Mouse (Mus musculus) stomach, embryonic 16.5 days (tissue): ENCODE data around the gene Pcsk5. TPM values are rescaled to one million over a fixed set of nuclear protein-coding genes. Genes with fewer than 3 reads are reported as not detected.
"Not testable (repeated sequence)": the region's sequence is repeated elsewhere in the genome, so short reads cannot be mapped to it uniquely, and the experiment has no call there.

Experiments used
- ATAC-seq: fragments of 200-750 bp; cut with Nextera tagmentation; 2 replicates; pipeline ENCODE4 v1.8.0; 2017; ENCODE audit warnings: moderate number of reproducible peaks, moderate TSS enrichment; ENCODE audit not compliant: insufficient read depth, low FRiP score
- H3K27ac ChIP-seq: fragments of 300-500 bp; sonication (generic); 2 replicates; pipeline ENCODE4 v1.5.1; 2014; ENCODE audit warnings: low read length
- H3K27me3 ChIP-seq: fragments of 300-500 bp; sonication (generic); 2 replicates; pipeline ENCODE4 v1.6.1; 2014; ENCODE audit warnings: low read length, control low read depth, mixed read lengths; ENCODE audit not compliant: control insufficient read depth, insufficient read depth
- H3K36me3 ChIP-seq: fragments of 300-500 bp; sonication (generic); 2 replicates; pipeline ENCODE4 v1.6.1; 2014; ENCODE audit warnings: low read length; ENCODE audit not compliant: control insufficient read depth, insufficient read depth
- H3K4me1 ChIP-seq: fragments of 300-500 bp; sonication (generic); 2 replicates; pipeline ENCODE4 v1.6.1; 2014; ENCODE audit warnings: low read length, control low read depth, mixed read lengths; ENCODE audit not compliant: control insufficient read depth, insufficient read depth
- H3K4me2 ChIP-seq: fragments of 300-500 bp; sonication (generic); 2 replicates; pipeline ENCODE4 v1.6.1; 2014; ENCODE audit warnings: low read depth, low read length, mixed read lengths
- H3K4me3 ChIP-seq: fragments of 300-500 bp; sonication (generic); replicated peaks from 2 replicates; pipeline ENCODE4 v1.5.1; 2014; ENCODE audit warnings: mild to moderate bottlenecking, low read length
- H3K9ac ChIP-seq: fragments of 300-500 bp; sonication (generic); 2 replicates; pipeline ENCODE4 v1.6.1; 2014; ENCODE audit warnings: low read length
- H3K9me3 ChIP-seq: fragments of 300-500 bp; sonication (generic); replicated peaks from 2 replicates; pipeline ENCODE4 v1.6.1; 2016; ENCODE audit warnings: low read length, control low read depth; ENCODE audit not compliant: control insufficient read depth
- WGBS: fragments of 180-500 bp; shearing (Covaris S2); extraction: QIAGEN DNeasy Blood & Tissue Kit; methylation state at CpG from one replicate; pipeline ENCODE4 v1.1.7; 2014; 5-methylcytosine and 5-hydroxymethylcytosine counted together
- polyA plus RNA-seq: library from polyadenylated mRNA; unstranded; fragments of >200 nt; fragmentation: Nextera tagmentation; extraction: Ambion mirVana; gene quantifications from 2 replicates; pipeline ENCODE4 v1.2.1, GENCODE M21; 2015

The Pcsk5 gene
- polyA plus RNA-seq, 1 experiment from 2014 or later, result 12.1 TPM

GRCm38 (mm10) chr19:17491822-17492544 is 345.4 kb downstream of the Pcsk5 start:
- H3K9ac ChIP-seq, result no peak overlapping the region
- no peak overlapping the region for H3K4me2 ChIP-seq
- no peak for ATAC-seq
- WGBS, result 89% methylated on average over 9 of the region's 9 CpGs
- H3K27me3 ChIP-seq, result no peaks in the 10 kb centered on the region
- no peak overlapping the region for H3K27ac ChIP-seq
- H3K4me3 ChIP-seq, result no peak overlapping the region
- 0 out of 2 replicates have a peak, but pooled peaks cover 3% of the 10 kb centered on the region for H3K4me1 ChIP-seq
- no peaks in the 10 kb centered on the region for H3K9me3 ChIP-seq
- no peaks in the 10 kb centered on the region for H3K36me3 ChIP-seq

- 90% methylated on average over 3 of the region's 3 CpGs for WGBS
- Histone ChIP-seq H3K36me3 (no peaks in the 10 kb centered on the region), H3K9me3 (no peaks in the 10 kb centered on the region), H3K4me1 (0 out of 2 replicates have a peak, but pooled peaks cover 3% of the 10 kb centered on the region), H3K4me3 (no peak overlapping the region), H3K27me3 (no peaks in the 10 kb centered on the region), H3K4me2 (no peak overlapping the region), H3K9ac (no peak overlapping the region), H3K27ac (no peak overlapping the region)
- ATAC-seq, result no peak
Observed at GRCm38 (mm10) chr19:17491322-17491721, 346.1 kb downstream of the Pcsk5 start.

GRCm38 (mm10) chr19:17489866-17490141 is 347.6 kb downstream of the Pcsk5 start:
- no peak for ATAC-seq
- no peak overlapping the region for H3K9ac ChIP-seq
- 16% methylated on average over 3 of the region's 3 CpGs for WGBS
- H3K4me3 ChIP-seq, result 0 out of 2 replicates have a peak overlapping the region, but pooled peaks have one; percentile 13
- H3K27me3 ChIP-seq, result no peaks in the 10 kb centered on the region
- no peaks in the 10 kb centered on the region for H3K36me3 ChIP-seq
- H3K4me2 ChIP-seq, result peak overlapping the region; percentile 39
- no peak overlapping the region for H3K27ac ChIP-seq
- 0 out of 2 replicates have a peak, but pooled peaks cover 3% of the 10 kb centered on the region for H3K4me1 ChIP-seq
- H3K9me3 ChIP-seq, result no peaks in the 10 kb centered on the region

GRCm38 (mm10) chr19:17489041-17489865 is 348.2 kb downstream of the Pcsk5 start:
- no peak overlapping the region for H3K9ac ChIP-seq
- no peak overlapping the region for H3K27ac ChIP-seq
- no peaks in the 10 kb centered on the region for H3K36me3 ChIP-seq
- peak overlapping the region; percentile 39 for H3K4me2 ChIP-seq
- ATAC-seq, result no peak
- 46% methylated on average over 17 of the region's 17 CpGs for WGBS
- H3K9me3 ChIP-seq, result no peaks in the 10 kb centered on the region
- no peak overlapping the region for H3K4me3 ChIP-seq
- H3K27me3 ChIP-seq, result no peaks in the 10 kb centered on the region
- H3K4me1 ChIP-seq, result 0 out of 2 replicates have a peak, but pooled peaks cover 3% of the 10 kb centered on the region

GRCm38 (mm10) chr19:17482126-17482790 is 355.2 kb downstream of the Pcsk5 start:
- no peak overlapping the region for H3K27ac ChIP-seq
- no peak for ATAC-seq
- no peak overlapping the region for H3K9ac ChIP-seq
- H3K36me3 ChIP-seq, result no peaks in the 10 kb centered on the region
- H3K4me2 ChIP-seq, result no peak overlapping the region
- 52% methylated on average over 6 of the region's 6 CpGs for whole genome bisulfite sequencing
- no peak overlapping the region for H3K4me3 ChIP-seq
- H3K9me3 ChIP-seq, result no peaks in the 10 kb centered on the region
- H3K27me3 ChIP-seq, result no peaks in the 10 kb centered on the region
- no peaks in the 10 kb centered on the region for H3K4me1 ChIP-seq

GRCm38 (mm10) chr19:17479471-17479870 is 358.0 kb downstream of the Pcsk5 start:
- Histone ChIP-seq H3K36me3 (no peaks in the 10 kb centered on the region), H3K9me3 (no peaks in the 10 kb centered on the region), H3K4me1 (no peaks in the 10 kb centered on the region), H3K4me3 (no peak overlapping the region), H3K9ac (no peak overlapping the region), H3K27ac (no peak overlapping the region), H3K4me2 (no peak overlapping the region), H3K27me3 (no peaks in the 10 kb centered on the region)
- ATAC-seq, result no peak
- WGBS, result 91% methylated on average over 5 of the region's 5 CpGs

- Histone ChIP-seq H3K4me1 (0 out of 2 replicates have a peak, but pooled peaks cover 3% of the 10 kb centered on the region), H3K9me3 (no peaks in the 10 kb centered on the region), H3K9ac (no peak overlapping the region), H3K36me3 (no peaks in the 10 kb centered on the region), H3K4me2 (no peak overlapping the region), H3K27me3 (no peaks in the 10 kb centered on the region), H3K4me3 (no peak overlapping the region), H3K27ac (no peak overlapping the region)
- no peak for ATAC-seq
- 72% methylated on average over 5 of the region's 5 CpGs for WGBS
Observed at GRCm38 (mm10) chr19:17476021-17476420, 361.4 kb downstream of the Pcsk5 start.

GRCm38 (mm10) chr19:17473138-17473537 is 364.3 kb downstream of the Pcsk5 start:
- not testable (repeated sequence) for H3K27me3 ChIP-seq, H3K4me3 ChIP-seq, H3K36me3 ChIP-seq, H3K9me3 ChIP-seq, H3K4me2 ChIP-seq, ATAC-seq, H3K27ac ChIP-seq, H3K4me1 ChIP-seq, H3K9ac ChIP-seq
- WGBS, result 87% methylated on average over 2 of the region's 2 CpGs

GRCm38 (mm10) chr19:17471861-17472260 is 365.6 kb downstream of the Pcsk5 start:
- Histone ChIP-seq H3K4me1 (0 out of 2 replicates have a peak, but pooled peaks cover 3% of the 10 kb centered on the region), H3K4me3 (no peak overlapping the region), H3K9ac (no peak overlapping the region), H3K9me3 (no peaks in the 10 kb centered on the region), H3K27ac (no peak overlapping the region), H3K27me3 (no peaks in the 10 kb centered on the region), H3K36me3 (no peaks in the 10 kb centered on the region), H3K4me2 (no peak overlapping the region)
- 42% methylated on average over 7 of the region's 7 CpGs for WGBS
- ATAC-seq, result peak; percentile 56
